Mouse (Mus musculus) ovary, postnatal 10 days (tissue): ENCODE data around the gene Tbx21.

Experiments
- DNase-seq: peaks from one replicate; pipeline ENCODE4 v3.0.0; 2022; ENCODE audit warnings: low spot score

Tbx21 gene

GRCm38 (mm10) chr11:97131683-97132082 lies 16.6 kb upstream of the Tbx21 start:
- no peak for DNase-seq

GRCm38 (mm10) chr11:97130318-97130717 lies 15.2 kb upstream of the Tbx21 start:
- DNase-seq, result no peak

- no peak for DNase-seq
Measured at GRCm38 (mm10) chr11:97128956-97129355, 13.8 kb upstream of the Tbx21 start.

GRCm38 (mm10) chr11:97127470-97128223 lies 12.5 kb upstream of the Tbx21 start:
- DNase-seq, result no peak

- DNase-seq, result no peak
Measured at GRCm38 (mm10) chr11:97126645-97127468, 11.7 kb upstream of the Tbx21 start.

GRCm38 (mm10) chr11:97124266-97125036 lies 9.3 kb upstream of the Tbx21 start:
- no peak for DNase-seq

- DNase-seq, result no peak
Measured at GRCm38 (mm10) chr11:97123282-97123890, 8.3 kb upstream of the Tbx21 start.

- no peak for DNase-seq
Measured at GRCm38 (mm10) chr11:97120641-97121040, 5.5 kb upstream of the Tbx21 start.

GRCm38 (mm10) chr11:97120221-97120620 lies 5.1 kb upstream of the Tbx21 start:
- no peak for DNase-seq

GRCm38 (mm10) chr11:97115797-97116196 lies 666 bp upstream of the Tbx21 start:
- no peak for DNase-seq

- DNase-seq, result no peak
Measured at GRCm38 (mm10) chr11:97112519-97113125, 2.5 kb downstream of the Tbx21 start.

GRCm38 (mm10) chr11:97108976-97109375 lies 6.2 kb downstream of the Tbx21 start:
- DNase-seq, result no peak

GRCm38 (mm10) chr11:97104091-97104483 lies 11.0 kb downstream of the Tbx21 start:
- DNase-seq, result no peak

- DNase-seq, result no peak
Measured at GRCm38 (mm10) chr11:97103163-97104090, 11.7 kb downstream of the Tbx21 start.

- DNase-seq, result no peak
Measured at GRCm38 (mm10) chr11:97101722-97102121, 13.4 kb downstream of the Tbx21 start.

GRCm38 (mm10) chr11:97098791-97099190 lies 16.3 kb downstream of the Tbx21 start:
- no peak for DNase-seq

GRCm38 (mm10) chr11:97094600-97094999 lies 20.5 kb downstream of the Tbx21 start:
- DNase-seq, result no peak

- no peak for DNase-seq
Measured at GRCm38 (mm10) chr11:97086365-97086764, 28.8 kb downstream of the Tbx21 start.

GRCm38 (mm10) chr11:97084821-97085505 lies 30.2 kb downstream of the Tbx21 start:
- no peak for DNase-seq
